Mouse (Mus musculus) midbrain, postnatal 0 days (tissue): ENCODE data around the gene Olfr972. TPM values are rescaled to one million over a fixed set of nuclear protein-coding genes. Genes with fewer than 3 reads are reported as not detected.
"Not testable (repeated sequence)": the region's sequence is repeated elsewhere in the genome, so short reads cannot be mapped to it uniquely, and the experiment has no call there.

ENCODE experiments used
- ATAC-seq: fragments of 200-750 bp; cut with Nextera tagmentation; 2 replicates; pipeline ENCODE4 v1.8.0; 2017; ENCODE audit warnings: moderate number of reproducible peaks, mild to moderate bottlenecking, moderate TSS enrichment, moderate library complexity; ENCODE audit not compliant: low FRiP score
- DNase-seq: peaks from one replicate; pipeline ENCODE4 v3.0.0-alpha.2; 2015; ENCODE audit warnings: low spot score
- H3K27ac ChIP-seq: fragments of 300-500 bp; sonication (generic); 2 replicates; pipeline ENCODE4 v1.5.1; 2014; ENCODE audit warnings: low read depth, mild to moderate bottlenecking, low read length, mixed read lengths
- H3K27me3 ChIP-seq: fragments of 300-500 bp; sonication (generic); 2 replicates; pipeline ENCODE4 v1.6.1; 2014; ENCODE audit warnings: low read length, control low read depth, mixed read lengths; ENCODE audit not compliant: insufficient read depth
- H3K36me3 ChIP-seq: fragments of 300-500 bp; sonication (generic); 2 replicates; pipeline ENCODE4 v1.6.1; 2014; ENCODE audit warnings: low read length, control low read depth, mixed read lengths; ENCODE audit not compliant: insufficient read depth
- H3K4me1 ChIP-seq: fragments of 300-500 bp; sonication (generic); 2 replicates; pipeline ENCODE4 v1.6.1; 2014; ENCODE audit warnings: mild to moderate bottlenecking, control low read depth, antibody characterized with exemption, low read length, mixed read lengths; ENCODE audit not compliant: insufficient read depth
- H3K4me2 ChIP-seq: fragments of 300-500 bp; sonication (generic); 2 replicates; pipeline ENCODE4 v1.6.1; 2014; ENCODE audit warnings: low read depth, mild to moderate bottlenecking, low read length, mixed read lengths; ENCODE audit not compliant: poor library complexity, severe bottlenecking
- H3K4me3 ChIP-seq: fragments of 300-500 bp; sonication (generic); 2 replicates; pipeline ENCODE4 v1.5.1; 2014; ENCODE audit warnings: low read depth, mild to moderate bottlenecking, low read length, moderate library complexity
- H3K9ac ChIP-seq: fragments of 300-500 bp; sonication (generic); replicated peaks from 2 replicates; pipeline ENCODE4 v1.6.1; 2014; ENCODE audit warnings: mild to moderate bottlenecking, low read length, moderate library complexity, mixed read lengths; ENCODE audit not compliant: poor library complexity, severe bottlenecking
- H3K9me3 ChIP-seq: fragments of 300-500 bp; sonication (generic); 2 replicates; pipeline ENCODE4 v1.6.1; 2016; ENCODE audit warnings: low read length, control low read depth
- CTCF ChIP-seq: IDR thresholded peaks from 2 replicates; pipeline ENCODE4 v1.5.1; 2016; ENCODE audit warnings: antibody characterized with exemption, mild to moderate bottlenecking
- WGBS: fragments of 180-500 bp; shearing (Covaris S2); extraction: QIAGEN DNeasy Blood & Tissue Kit; methylation state at CpG from one replicate; pipeline ENCODE4 v1.1.7; 2014; 5-methylcytosine and 5-hydroxymethylcytosine counted together
- polyA plus RNA-seq: library from polyadenylated mRNA; unstranded; fragments of >200 nt; fragmentation: Nextera tagmentation; extraction: Ambion mirVana; gene quantifications from 2 replicates; pipeline ENCODE4 v1.2.1, GENCODE M21; 2015
- total RNA-seq: library from RNA; depleted of rRNA; stranded (reverse); fragments of >200 nt; gene quantifications from 2 replicates; pipeline ENCODE4 v1.2.3, GENCODE M21; 2014; rRNA removed

Olfr972 gene
- total RNA-seq (not detected in 2 replicates), polyA plus RNA-seq (not detected in 2 replicates)

DNA sequence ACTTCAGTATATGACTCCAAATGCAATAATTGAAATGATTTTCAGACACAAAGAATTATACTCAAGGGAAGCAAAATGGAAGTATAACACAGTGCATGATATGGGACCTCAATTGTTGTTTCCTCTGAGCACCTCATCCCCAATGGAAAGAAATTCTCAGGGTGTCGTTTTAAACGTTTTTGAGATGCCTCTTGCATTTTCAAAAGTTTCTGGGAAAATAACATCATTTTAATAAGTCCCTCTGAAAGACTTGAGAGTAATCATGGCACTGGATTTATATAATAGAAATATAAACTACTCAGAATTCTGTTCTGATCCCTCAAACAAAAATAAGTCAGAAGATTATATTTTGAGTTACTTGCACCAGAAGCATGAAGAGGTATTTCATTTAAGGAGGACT is at the start of gene Olfr972:
Olfr972 (plus strand) TSS at position 301 of the 400 bp plus-strand sequence.
- no peaks in the 10 kb centered on the region for H3K9me3 ChIP-seq
- TF ChIP-seq CTCF = no peak
- H3K36me3 ChIP-seq = no peaks in the 10 kb centered on the region
- H3K4me3 ChIP-seq = no peak within 1 kb of the TSS
- 76% methylated on average over 2 of the region's 2 CpGs for WGBS
- no peak within 1 kb of the TSS for H3K4me2 ChIP-seq
- no peaks in the 10 kb centered on the region for H3K27me3 ChIP-seq
- ATAC-seq (no peak), DNase-seq (no peak)
- no peak within 1 kb of the TSS for H3K27ac ChIP-seq
- no peak within 1 kb of the TSS for H3K9ac ChIP-seq
- H3K4me1 ChIP-seq = no peaks in the 10 kb centered on the region

- DNase-seq, H3K9me3 ChIP-seq, H3K4me1 ChIP-seq, H3K36me3 ChIP-seq, H3K9ac ChIP-seq, H3K27ac ChIP-seq, ATAC-seq, H3K27me3 ChIP-seq, H3K4me2 ChIP-seq, H3K4me3 ChIP-seq: not testable (repeated sequence)
- WGBS = 93% methylated on average over 1 of the region's 2 CpGs
Measured at GRCm38 (mm10) chr9:39836576-39836975, 29.6 kb upstream of the Olfr972 start, which contains the start of gene Olfr971. Gene Olfr971, plus strand, starts transcription at chr9:39836876.

GRCm38 (mm10) chr9:39871986-39872385 is 5.8 kb downstream of the Olfr972 start:
- ATAC-seq = not testable (repeated sequence)

GRCm38 (mm10) chr9:39877541-39878396 is 11.5 kb downstream of the Olfr972 start:
- not testable (repeated sequence) for H3K9ac ChIP-seq, H3K4me1 ChIP-seq, H3K27me3 ChIP-seq, H3K36me3 ChIP-seq, H3K4me2 ChIP-seq, DNase-seq, H3K9me3 ChIP-seq, H3K4me3 ChIP-seq, H3K27ac ChIP-seq
- no CpG with 5 or more reads among the region's 4 CpGs for WGBS
- ATAC-seq = peak; percentile 95

More at GRCm38 (mm10) chr9:39871986-39872385, 5.8 kb downstream of the Olfr972 start:
- not testable (repeated sequence) for H3K4me3 ChIP-seq, H3K27ac ChIP-seq, H3K9ac ChIP-seq, DNase-seq, H3K4me2 ChIP-seq, H3K27me3 ChIP-seq, H3K9me3 ChIP-seq, H3K36me3 ChIP-seq, H3K4me1 ChIP-seq
- 96% methylated on average over 1 of the region's 1 CpGs for WGBS

- no peak overlapping the region for H3K27ac ChIP-seq
- no peak overlapping the region for H3K4me2 ChIP-seq
- H3K9me3 ChIP-seq = no peaks in the 10 kb centered on the region
- H3K27me3 ChIP-seq = no peaks in the 10 kb centered on the region
- no peak overlapping the region for H3K9ac ChIP-seq
- no peaks in the 10 kb centered on the region for H3K4me1 ChIP-seq
- no peak overlapping the region for H3K4me3 ChIP-seq
- 77% methylated on average over 6 of the region's 6 CpGs for WGBS
- no peaks in the 10 kb centered on the region for H3K36me3 ChIP-seq
- no peak for DNase-seq
- no peak for TF ChIP-seq CTCF
- ATAC-seq = no peak
Measured at GRCm38 (mm10) chr9:39905106-39905505, 38.9 kb downstream of the Olfr972 start.

- 69% methylated on average over 2 of the region's 2 CpGs for WGBS
- Histone ChIP-seq H3K4me3 (no peak within 1 kb of the TSS), H3K36me3 (no peaks in the 10 kb centered on the region), H3K27ac (no peak within 1 kb of the TSS), H3K9me3 (no peaks in the 10 kb centered on the region), H3K4me2 (no peak within 1 kb of the TSS), H3K27me3 (no peaks in the 10 kb centered on the region), H3K4me1 (no peaks in the 10 kb centered on the region), H3K9ac (no peak within 1 kb of the TSS)
- ATAC-seq (no peak), DNase-seq (no peak)
- no peak for TF ChIP-seq CTCF
Measured at GRCm38 (mm10) chr9:39907036-39907435, 40.8 kb downstream of the Olfr972 start, which contains the start of gene Olfr229. Gene Olfr229, plus strand, starts transcription at chr9:39907336.
